Mouse (Mus musculus): ENCODE measurements at regions not wholly inside any gene's neighbourhood (a gene's known extent, or its start where the extent isn't known, plus 50 kb on each side); places are given as distances from the start of the nearest gene placed in this dataset.

- Histone ChIP-seq H3K4me3 (replicated peaks; ENCODE audit: insufficient read depth, low read depth, low read length) (no peak overlapping the region), H3K27me3 (ENCODE audit: control insufficient read depth, insufficient read depth, low read length) (no peaks in the 10 kb centered on the region), H3K4me1 (ENCODE audit: control insufficient read depth, insufficient read depth, low read length) (no peaks in the 10 kb centered on the region), H3K27ac (ENCODE audit: insufficient read depth, low read length) (no peak overlapping the region)
- TF ChIP-seq POLR2A (IDR thresholded peaks at IDR 0.05; ENCODE audit: borderline replicate concordance, insufficient read depth, low read length), result no peak
- TF ChIP-seq CTCF (IDR thresholded peaks at IDR 0.05; ENCODE audit: borderline replicate concordance, insufficient read depth, low read depth, low read length), result no peak
- no peak for DNase-seq
- WGBS, result 91% methylated on average over 2 of the region's 2 CpGs
Measured at GRCm38 (mm10) chr2:83105070-83105469, 161.6 kb downstream of the Fsip2 start.

GRCm38 (mm10) chr2:83126340-83126739 is 182.9 kb downstream of the Fsip2 start:
- WGBS, result 32% methylated on average over 4 of the region's 4 CpGs
- DNase-seq, result peak in 1 of 2 experiments; percentile 1

GRCm38 (mm10) chr2:83130709-83131108 is 187.3 kb downstream of the Fsip2 start:
- Histone ChIP-seq H3K4me3 (replicated peaks; ENCODE audit: insufficient read depth, low read depth, low read length) (no peak overlapping the region), H3K27ac (ENCODE audit: insufficient read depth, low read length) (no peak overlapping the region), H3K27me3 (ENCODE audit: control insufficient read depth, insufficient read depth, low read length) (no peaks in the 10 kb centered on the region), H3K4me1 (ENCODE audit: control insufficient read depth, insufficient read depth, low read length) (no peaks in the 10 kb centered on the region)
- TF ChIP-seq CTCF (IDR thresholded peaks at IDR 0.05; ENCODE audit: borderline replicate concordance, insufficient read depth, low read depth, low read length) (no peak), POLR2A (IDR thresholded peaks at IDR 0.05; ENCODE audit: borderline replicate concordance, insufficient read depth, low read length) (no peak)
- 47% methylated on average over 2 of the region's 2 CpGs for WGBS
- no peak for DNase-seq

More at GRCm38 (mm10) chr2:83126340-83126739, 182.9 kb downstream of the Fsip2 start:
- H3K4me3 ChIP-seq (replicated peaks; ENCODE audit: insufficient read depth, low read depth, low read length), result no peak overlapping the region
- no peaks in the 10 kb centered on the region for H3K27me3 ChIP-seq (ENCODE audit: control insufficient read depth, insufficient read depth, low read length)
- H3K4me1 ChIP-seq (ENCODE audit: control insufficient read depth, insufficient read depth, low read length), result no peaks in the 10 kb centered on the region
- no peak overlapping the region for H3K27ac ChIP-seq (ENCODE audit: insufficient read depth, low read length)
- TF ChIP-seq POLR2A (IDR thresholded peaks at IDR 0.05; ENCODE audit: borderline replicate concordance, insufficient read depth, low read length) (no peak), CTCF (IDR thresholded peaks at IDR 0.05; ENCODE audit: borderline replicate concordance, insufficient read depth, low read depth, low read length) (no peak)

GRCm38 (mm10) chr2:83131285-83131852 is 187.9 kb downstream of the Fsip2 start:
- Histone ChIP-seq H3K4me1 (ENCODE audit: control insufficient read depth, insufficient read depth, low read length) (no peaks in the 10 kb centered on the region), H3K27ac (ENCODE audit: insufficient read depth, low read length) (no peak overlapping the region), H3K4me3 (replicated peaks; ENCODE audit: insufficient read depth, low read depth, low read length) (no peak overlapping the region), H3K27me3 (ENCODE audit: control insufficient read depth, insufficient read depth, low read length) (no peaks in the 10 kb centered on the region)
- no peak for DNase-seq
- no peak for TF ChIP-seq POLR2A (IDR thresholded peaks at IDR 0.05; ENCODE audit: borderline replicate concordance, insufficient read depth, low read length)
- no peak for TF ChIP-seq CTCF (IDR thresholded peaks at IDR 0.05; ENCODE audit: borderline replicate concordance, insufficient read depth, low read depth, low read length)
- 14% methylated on average over 4 of the region's 4 CpGs for WGBS

- WGBS, result 8% methylated on average over 4 of the region's 4 CpGs
- DNase-seq, result peak in 1 of 2 experiments; percentile 44
- Histone ChIP-seq H3K27ac (ENCODE audit: insufficient read depth, low read length) (no peak overlapping the region), H3K4me1 (ENCODE audit: control insufficient read depth, insufficient read depth, low read length) (no peaks in the 10 kb centered on the region), H3K27me3 (ENCODE audit: control insufficient read depth, insufficient read depth, low read length) (no peaks in the 10 kb centered on the region), H3K4me3 (replicated peaks; ENCODE audit: insufficient read depth, low read depth, low read length) (no peak overlapping the region)
- TF ChIP-seq CTCF (IDR thresholded peaks at IDR 0.05; ENCODE audit: borderline replicate concordance, insufficient read depth, low read depth, low read length), result no peak
- TF ChIP-seq POLR2A (IDR thresholded peaks at IDR 0.05; ENCODE audit: borderline replicate concordance, insufficient read depth, low read length), result no peak
Measured at GRCm38 (mm10) chr2:83165853-83166252, 222.4 kb downstream of the Fsip2 start.

All from cerebellum, adult 2 months (tissue).